Mouse (Mus musculus) megakaryocyte, embryonic 14.5 days (primary cell): Measurements from ENCODE around the gene Mterf1a.

ENCODE experiments used
- FLI1 ChIP-seq: IDR thresholded peaks from 2 replicates; pipeline ENCODE4 v1.6.1; 2012; ENCODE audit warnings: low read length, inconsistent platforms, mixed read lengths
- GATA1 ChIP-seq: IDR thresholded peaks from 3 replicates; pipeline ENCODE4 v1.6.1; 2012; ENCODE audit warnings: mixed read lengths, low read length, inconsistent platforms, borderline replicate concordance

DNA sequence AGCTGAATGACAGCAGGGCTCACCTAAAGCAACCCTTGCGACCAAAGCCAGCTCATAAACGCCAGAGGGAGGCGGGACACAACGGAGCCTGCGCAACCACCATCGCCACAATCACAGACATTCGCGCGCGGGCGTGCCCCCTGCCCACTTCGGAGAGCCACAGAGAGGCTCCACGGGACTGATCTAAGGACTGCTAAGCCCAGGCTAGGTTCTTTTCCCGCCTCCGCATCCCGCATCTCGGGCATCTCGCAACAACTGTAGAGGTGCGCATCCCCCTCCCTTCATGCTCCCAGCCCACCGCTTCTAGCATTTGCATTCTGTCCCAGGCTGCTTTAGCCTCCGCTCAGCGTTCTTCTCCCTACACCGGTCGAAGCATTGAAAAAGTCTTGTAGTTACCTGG lies 48.7 kb downstream of the Mterf1a start, which contains the start of gene Lrrd1:
- TF ChIP-seq GATA1 (no peak), FLI1 (no peak)
